Mouse (Mus musculus) cerebellum, postnatal 36 days (tissue): ENCODE results near the gene Sh3bp4.

Experiments used
- DNase-seq, 2 experiments: peaks; one replicate each; pipeline ENCODE4 v3.0.0; 2021 to 2022; ENCODE audit warnings: mixed read lengths in 2 of 2

The Sh3bp4 gene

DNA sequence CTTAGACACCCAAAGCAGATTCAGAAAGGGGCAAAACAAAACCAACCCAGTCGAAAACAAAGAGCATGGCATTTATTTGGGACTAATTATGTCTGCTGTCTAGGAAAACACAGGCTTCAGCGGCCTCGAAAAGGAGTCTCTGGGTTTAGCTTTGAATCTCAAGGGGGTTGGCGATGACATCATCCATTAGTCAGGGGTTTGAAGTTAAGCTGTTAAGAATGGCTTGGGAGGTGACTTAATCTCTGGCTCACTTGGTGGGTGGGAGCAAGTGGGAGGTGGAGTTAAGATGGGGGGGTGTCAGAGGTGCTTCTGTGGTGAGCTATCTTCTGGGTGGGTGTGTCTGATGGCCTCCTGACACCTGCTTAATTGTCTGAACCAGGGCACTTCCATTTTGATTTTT, 117.9 kb downstream of the Sh3bp4 start:
- no peak for DNase-seq

DNA sequence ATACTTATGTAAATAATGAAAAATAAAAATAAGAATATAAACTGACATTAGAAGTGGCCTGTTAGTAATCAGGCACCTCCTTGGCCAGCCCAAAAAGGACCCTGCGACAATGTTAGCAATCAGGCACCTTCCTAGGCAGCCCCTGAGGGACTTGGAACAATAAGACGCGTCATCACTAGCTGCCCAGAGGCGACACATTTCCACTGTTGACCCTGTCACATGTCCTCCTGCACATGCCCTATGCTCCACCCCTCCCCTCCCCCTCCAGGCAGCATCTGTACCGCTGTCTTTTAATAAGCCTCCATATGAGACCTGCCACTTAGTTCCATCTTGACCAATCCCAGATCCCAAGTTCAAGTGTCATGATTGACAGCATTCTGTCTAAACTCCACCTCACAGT, 119.0 kb downstream of the Sh3bp4 start:
- no peak for DNase-seq

DNA sequence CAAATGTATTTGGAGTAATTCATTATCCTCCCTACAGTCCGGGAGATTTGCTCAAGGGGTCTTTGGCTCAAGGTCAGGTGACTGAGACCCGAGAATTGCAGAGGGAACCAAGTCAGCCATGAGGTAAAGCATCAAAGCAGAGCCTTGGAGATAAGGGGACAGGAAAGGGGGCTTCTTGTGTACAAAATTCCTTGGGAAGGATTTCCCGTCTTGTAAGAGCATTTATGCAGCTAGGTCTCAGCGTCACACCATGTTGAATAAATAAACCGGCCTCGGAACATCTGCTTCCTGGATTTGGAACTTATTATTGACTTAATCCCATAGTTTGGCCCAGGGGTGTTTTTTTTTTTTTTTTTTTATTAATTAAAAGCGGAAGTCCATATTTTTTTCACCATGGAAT, 120.4 kb downstream of the Sh3bp4 start:
- DNase-seq, result no peak

DNA sequence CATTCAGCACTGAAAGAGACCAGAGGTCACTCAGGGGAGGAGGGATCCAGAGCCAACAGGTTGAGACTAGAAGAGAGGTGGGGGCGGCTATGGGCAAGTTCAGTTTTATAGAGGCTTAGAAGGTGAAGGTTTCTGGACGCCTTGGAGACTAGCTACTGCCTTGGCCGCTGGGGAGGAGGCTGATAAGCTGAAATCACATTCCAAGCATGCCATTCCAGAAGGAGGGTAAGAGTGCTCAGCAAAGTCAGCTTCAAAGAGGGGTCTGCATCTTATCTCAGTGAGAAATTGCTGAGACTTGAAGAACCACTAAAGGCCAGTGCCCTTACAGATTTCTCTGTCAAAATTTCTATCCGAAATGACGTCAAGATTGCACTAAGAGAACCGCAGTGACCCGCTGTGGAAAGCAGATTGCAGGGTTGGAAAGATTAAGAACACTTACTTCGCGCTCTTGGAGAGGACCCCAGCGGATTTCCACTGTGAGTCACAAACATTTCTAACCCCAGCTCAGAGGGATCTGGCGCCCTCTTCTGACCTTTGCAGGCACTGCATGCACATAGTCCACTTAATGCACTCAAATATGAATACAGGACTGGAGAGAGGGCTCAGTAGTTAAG, 121.0 kb downstream of the Sh3bp4 start:
- DNase-seq, result peak; percentile 59 to 70

DNA sequence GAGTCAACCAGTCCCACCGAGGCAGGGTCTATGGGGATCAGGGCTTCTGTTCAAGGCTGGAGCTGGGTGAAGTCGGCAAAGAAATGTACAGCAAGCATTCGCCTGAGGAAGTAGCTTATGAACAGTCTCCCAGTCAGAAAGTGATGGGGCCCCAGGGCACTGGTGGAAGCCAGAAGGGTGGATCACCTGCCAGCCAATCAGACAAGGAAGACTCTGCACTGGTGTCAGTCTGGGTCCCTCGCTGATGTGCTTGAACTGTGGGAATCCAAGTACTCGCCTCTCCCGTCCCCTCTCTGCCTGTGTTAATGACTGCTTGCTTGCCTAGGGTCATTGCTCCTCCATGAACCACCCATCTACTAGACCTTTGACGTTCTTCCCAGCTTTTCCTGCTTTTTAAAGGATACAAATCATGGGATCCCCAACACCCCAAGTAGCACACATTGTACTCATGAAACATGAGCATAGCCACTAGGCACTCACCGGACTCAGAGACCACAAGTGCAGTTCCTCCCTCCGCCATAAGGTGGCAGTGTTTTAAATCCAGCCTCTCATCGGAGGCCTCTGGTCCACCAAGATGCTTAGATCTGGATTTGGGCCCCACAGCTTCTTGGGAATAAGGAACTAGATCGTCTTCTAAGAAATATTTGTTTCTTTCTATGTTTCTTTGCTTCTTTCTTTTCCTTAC, 122.5 kb downstream of the Sh3bp4 start:
- peak; percentile 22 to 28 for DNase-seq

DNA sequence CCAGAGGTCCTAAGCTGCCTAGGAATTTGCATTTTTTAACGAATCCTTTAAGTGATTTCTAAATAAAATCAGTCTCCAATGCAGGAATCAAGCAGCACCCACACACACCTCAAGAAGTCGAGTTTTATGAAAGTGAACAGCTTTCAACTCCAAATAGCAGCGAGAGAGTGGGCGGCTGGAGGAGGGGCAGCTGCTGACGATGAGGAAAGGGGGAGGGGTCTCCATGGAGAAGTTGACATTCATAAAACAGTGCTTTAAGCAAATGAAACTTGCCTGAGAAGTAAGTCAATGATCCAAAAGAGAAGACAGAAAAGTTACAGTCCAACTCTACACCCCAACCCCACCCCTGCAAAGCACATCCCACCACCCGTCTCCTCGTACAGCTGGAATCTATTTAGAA, 123.4 kb downstream of the Sh3bp4 start:
- no peak for DNase-seq

DNA sequence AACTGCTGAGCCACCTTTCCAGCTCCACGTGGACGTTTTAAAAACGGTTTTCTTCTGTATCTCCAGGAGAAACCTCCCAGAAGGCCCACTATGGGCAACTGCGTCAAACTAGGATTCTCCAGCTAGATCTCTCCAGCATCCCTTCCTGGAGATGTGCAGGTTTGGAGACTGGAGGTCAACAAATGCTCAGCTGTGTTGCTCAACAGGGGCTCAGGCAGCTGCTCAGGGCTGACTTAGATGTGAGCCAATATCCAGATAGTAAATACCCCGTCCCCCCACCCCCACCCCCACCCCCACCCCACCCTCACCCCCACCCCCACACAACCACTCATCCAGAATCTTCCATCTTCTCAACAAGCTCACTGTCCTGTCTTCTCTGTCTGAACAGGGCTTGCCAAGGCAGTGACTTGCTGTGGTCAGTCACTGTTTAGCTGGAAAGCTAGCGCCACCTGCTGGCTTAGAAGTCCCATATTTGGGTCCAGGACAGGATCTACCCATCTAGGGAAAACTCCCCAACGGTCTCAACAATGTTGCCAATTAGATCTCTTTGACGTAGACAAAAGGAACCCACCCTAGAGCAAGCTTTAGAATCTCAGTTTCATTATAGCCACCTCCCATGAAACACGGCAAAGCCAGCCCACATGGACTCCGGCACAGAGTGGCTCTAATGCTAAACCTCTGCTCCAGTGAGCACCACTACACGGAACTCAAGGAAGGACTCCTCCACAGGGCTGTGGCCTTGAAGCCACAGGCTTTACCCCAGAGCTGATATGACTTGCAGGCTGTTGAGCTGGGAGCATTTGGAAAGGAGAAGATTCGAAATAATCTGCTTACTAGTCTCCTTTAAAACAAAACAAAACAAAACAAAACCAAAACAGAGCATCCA, 125.9 kb downstream of the Sh3bp4 start:
- peak; percentile 83 to 87 for DNase-seq
